Mouse (Mus musculus) liver, embryonic 13.5 days (tissue): ENCODE measurements at regions not wholly inside any gene's neighbourhood (a gene's known extent, or its start where the extent isn't known, plus 50 kb on each side); places are given as distances from the start of the nearest gene placed in this dataset.
A peak's percentile ranks its signal among the peaks of the same experiment; 100 is the strongest.
"Not testable (repeated sequence)": the region's sequence is repeated elsewhere in the genome, so short reads cannot be mapped to it uniquely, and the experiment has no call there.

Experiments used
- ATAC-seq: fragments of 200-750 bp; cut with Nextera tagmentation; 2 replicates; pipeline ENCODE4 v1.8.0; 2017; ENCODE audit warnings: low read depth, mild to moderate bottlenecking, moderate number of reproducible peaks, moderate library complexity
- DNase-seq: peaks from one replicate; pipeline ENCODE4 v3.0.0; 2022
- H3K27ac ChIP-seq: fragments of 300-500 bp; sonication (generic); 2 replicates; pipeline ENCODE4 v1.5.1; 2015; ENCODE audit warnings: moderate library complexity, mild to moderate bottlenecking, inconsistent platforms
- H3K27me3 ChIP-seq: fragments of 300-500 bp; sonication (generic); 2 replicates; pipeline ENCODE4 v1.6.1; 2015; ENCODE audit warnings: mild to moderate bottlenecking, inconsistent platforms
- H3K36me3 ChIP-seq: fragments of 300-500 bp; sonication (generic); 2 replicates; pipeline ENCODE4 v1.6.1; 2015; ENCODE audit warnings: mild to moderate bottlenecking, inconsistent platforms
- H3K4me1 ChIP-seq: fragments of 300-500 bp; sonication (generic); replicated peaks from 2 replicates; pipeline ENCODE4 v1.6.1; 2015; ENCODE audit warnings: inconsistent platforms
- H3K4me2 ChIP-seq: fragments of 300-500 bp; sonication (generic); 2 replicates; pipeline ENCODE4 v1.6.1; 2015; ENCODE audit warnings: inconsistent platforms, mild to moderate bottlenecking, moderate library complexity
- H3K4me3 ChIP-seq: fragments of 300-500 bp; sonication (generic); replicated peaks from 2 replicates; pipeline ENCODE4 v1.5.1; 2015; ENCODE audit warnings: mild to moderate bottlenecking, inconsistent platforms
- H3K9ac ChIP-seq: fragments of 300-500 bp; sonication (generic); 2 replicates; pipeline ENCODE4 v1.6.1; 2015; ENCODE audit warnings: mild to moderate bottlenecking, inconsistent platforms
- H3K9me3 ChIP-seq: fragments of 300-500 bp; sonication (generic); replicated peaks from 2 replicates; pipeline ENCODE4 v1.6.1; 2016; ENCODE audit warnings: inconsistent platforms
- WGBS: fragments of 180-500 bp; shearing (Covaris S2); methylation state at CpG from one replicate; pipeline ENCODE4 v1.1.7; 2015; ENCODE audit not compliant: insufficient replicate concordance; 5-methylcytosine and 5-hydroxymethylcytosine counted together

- no peak for DNase-seq
- no peak for ATAC-seq
- 36% methylated on average over 8 of the region's 8 CpGs for WGBS
- Histone ChIP-seq H3K27me3 (no peaks in the 10 kb centered on the region), H3K27ac (no peak overlapping the region), H3K36me3 (no peaks in the 10 kb centered on the region), H3K4me3 (no peak overlapping the region), H3K9ac (no peak overlapping the region), H3K9me3 (no peaks in the 10 kb centered on the region), H3K4me2 (no peak overlapping the region), H3K4me1 (no peaks in the 10 kb centered on the region)
Measured at GRCm38 (mm10) chr9:9475009-9475744, 236.3 kb upstream of the Arhgap42 start.

GRCm38 (mm10) chr9:9444213-9444612 lies 205.3 kb upstream of the Arhgap42 start:
- no peak overlapping the region for H3K27ac ChIP-seq
- no peak overlapping the region for H3K4me2 ChIP-seq
- no peaks in the 10 kb centered on the region for H3K9me3 ChIP-seq
- no peak for DNase-seq
- no peaks in the 10 kb centered on the region for H3K4me1 ChIP-seq
- H3K9ac ChIP-seq = no peak overlapping the region
- H3K27me3 ChIP-seq = no peaks in the 10 kb centered on the region
- ATAC-seq = no peak
- WGBS = 64% methylated on average over 1 of the region's 1 CpGs
- H3K4me3 ChIP-seq = no peak overlapping the region
- H3K36me3 ChIP-seq = no peaks in the 10 kb centered on the region

- no peak overlapping the region for H3K9ac ChIP-seq
- H3K4me2 ChIP-seq = no peak overlapping the region
- ATAC-seq (no peak), DNase-seq (no peak)
- no peaks in the 10 kb centered on the region for H3K9me3 ChIP-seq
- WGBS = 54% methylated on average over 2 of the region's 2 CpGs
- no peaks in the 10 kb centered on the region for H3K27me3 ChIP-seq
- H3K4me3 ChIP-seq = no peak overlapping the region
- H3K27ac ChIP-seq = no peak overlapping the region
- no peaks in the 10 kb centered on the region for H3K4me1 ChIP-seq
- no peaks in the 10 kb centered on the region for H3K36me3 ChIP-seq
Measured at GRCm38 (mm10) chr9:9420326-9420725, 181.4 kb upstream of the Arhgap42 start.

- Histone ChIP-seq H3K36me3 (no peaks in the 10 kb centered on the region), H3K9ac (no peak overlapping the region), H3K9me3 (no peaks in the 10 kb centered on the region), H3K4me2 (no peak overlapping the region), H3K4me3 (no peak overlapping the region), H3K27ac (no peak overlapping the region), H3K4me1 (no peaks in the 10 kb centered on the region), H3K27me3 (no peaks in the 10 kb centered on the region)
- no peak for ATAC-seq
- WGBS = 34% methylated on average over 3 of the region's 3 CpGs
- DNase-seq = no peak
Measured at GRCm38 (mm10) chr9:9412460-9413181, 173.7 kb upstream of the Arhgap42 start.

GRCm38 (mm10) chr9:9394190-9394589 lies 155.3 kb upstream of the Arhgap42 start:
- H3K4me3 ChIP-seq, H3K4me2 ChIP-seq, H3K27ac ChIP-seq, H3K36me3 ChIP-seq, DNase-seq, H3K9me3 ChIP-seq, H3K9ac ChIP-seq, H3K27me3 ChIP-seq, H3K4me1 ChIP-seq, ATAC-seq: not testable (repeated sequence)
- 63% methylated on average over 4 of the region's 4 CpGs for WGBS

- no peak for ATAC-seq
Measured at GRCm38 (mm10) chr9:9376650-9377189, 137.8 kb upstream of the Arhgap42 start.

GRCm38 (mm10) chr9:9375304-9375904 lies 136.5 kb upstream of the Arhgap42 start:
- no peaks in the 10 kb centered on the region for H3K9me3 ChIP-seq
- 15% methylated on average over 3 of the region's 3 CpGs for WGBS
- no peak overlapping the region for H3K4me3 ChIP-seq
- no peaks in the 10 kb centered on the region for H3K27me3 ChIP-seq
- peak; percentile 2 for DNase-seq
- no peak overlapping the region for H3K9ac ChIP-seq
- no peaks in the 10 kb centered on the region for H3K36me3 ChIP-seq
- ATAC-seq = no peak
- no peak overlapping the region for H3K27ac ChIP-seq
- H3K4me1 ChIP-seq = no peaks in the 10 kb centered on the region
- H3K4me2 ChIP-seq = no peak overlapping the region

More at GRCm38 (mm10) chr9:9376650-9377189, 137.8 kb upstream of the Arhgap42 start:
- no peak for DNase-seq
- H3K36me3 ChIP-seq = no peaks in the 10 kb centered on the region
- no peaks in the 10 kb centered on the region for H3K4me1 ChIP-seq
- no peaks in the 10 kb centered on the region for H3K9me3 ChIP-seq
- H3K27me3 ChIP-seq = no peaks in the 10 kb centered on the region
- 54% methylated on average over 2 of the region's 2 CpGs for WGBS
- H3K27ac ChIP-seq = no peak overlapping the region
- H3K9ac ChIP-seq = no peak overlapping the region
- H3K4me3 ChIP-seq = no peak overlapping the region
- H3K4me2 ChIP-seq = no peak overlapping the region

GRCm38 (mm10) chr9:9372594-9372993 lies 133.7 kb upstream of the Arhgap42 start:
- no peak overlapping the region for H3K4me2 ChIP-seq
- H3K9ac ChIP-seq = no peak overlapping the region
- H3K9me3 ChIP-seq = no peaks in the 10 kb centered on the region
- H3K27ac ChIP-seq = no peak overlapping the region
- no peaks in the 10 kb centered on the region for H3K27me3 ChIP-seq
- 40% methylated on average over 1 of the region's 1 CpGs for whole genome bisulfite sequencing
- no peaks in the 10 kb centered on the region for H3K4me1 ChIP-seq
- H3K4me3 ChIP-seq = no peak overlapping the region
- H3K36me3 ChIP-seq = no peaks in the 10 kb centered on the region
- ATAC-seq (no peak), DNase-seq (no peak)

- Histone ChIP-seq H3K9me3 (no peaks in the 10 kb centered on the region), H3K9ac (no peak overlapping the region), H3K27me3 (no peaks in the 10 kb centered on the region), H3K36me3 (no peaks in the 10 kb centered on the region), H3K27ac (no peak overlapping the region), H3K4me2 (no peak overlapping the region), H3K4me3 (no peak overlapping the region), H3K4me1 (no peaks in the 10 kb centered on the region)
- WGBS = 67% methylated on average over 1 of the region's 1 CpGs
- DNase-seq (no peak), ATAC-seq (no peak)
Measured at GRCm38 (mm10) chr9:9368731-9369130, 129.8 kb upstream of the Arhgap42 start.

- no peak for ATAC-seq
- no peak for DNase-seq
Measured at GRCm38 (mm10) chr9:9342456-9343185, 103.7 kb upstream of the Arhgap42 start.

GRCm38 (mm10) chr9:9318624-9319023 lies 79.7 kb upstream of the Arhgap42 start:
- DNase-seq = no peak

More at GRCm38 (mm10) chr9:9342456-9343185, 103.7 kb upstream of the Arhgap42 start:
- Histone ChIP-seq H3K4me1 (no peaks in the 10 kb centered on the region), H3K9me3 (no peaks in the 10 kb centered on the region), H3K27me3 (no peaks in the 10 kb centered on the region), H3K4me3 (no peak overlapping the region), H3K9ac (no peak overlapping the region), H3K27ac (no peak overlapping the region), H3K4me2 (no peak overlapping the region), H3K36me3 (no peaks in the 10 kb centered on the region)
- 52% methylated on average over 1 of the region's 1 CpGs for WGBS

More at GRCm38 (mm10) chr9:9318624-9319023, 79.7 kb upstream of the Arhgap42 start:
- H3K4me3 ChIP-seq = no peak overlapping the region
- WGBS = 30% methylated on average over 1 of the region's 1 CpGs
- no peak overlapping the region for H3K9ac ChIP-seq
- H3K27ac ChIP-seq = no peak overlapping the region
- no peaks in the 10 kb centered on the region for H3K4me1 ChIP-seq
- no peaks in the 10 kb centered on the region for H3K9me3 ChIP-seq
- no peak overlapping the region for H3K4me2 ChIP-seq
- H3K27me3 ChIP-seq = no peaks in the 10 kb centered on the region
- H3K36me3 ChIP-seq = no peaks in the 10 kb centered on the region
- no peak for ATAC-seq
